Mouse (Mus musculus): Measurements from ENCODE around the gene Gm11111.

DNA sequence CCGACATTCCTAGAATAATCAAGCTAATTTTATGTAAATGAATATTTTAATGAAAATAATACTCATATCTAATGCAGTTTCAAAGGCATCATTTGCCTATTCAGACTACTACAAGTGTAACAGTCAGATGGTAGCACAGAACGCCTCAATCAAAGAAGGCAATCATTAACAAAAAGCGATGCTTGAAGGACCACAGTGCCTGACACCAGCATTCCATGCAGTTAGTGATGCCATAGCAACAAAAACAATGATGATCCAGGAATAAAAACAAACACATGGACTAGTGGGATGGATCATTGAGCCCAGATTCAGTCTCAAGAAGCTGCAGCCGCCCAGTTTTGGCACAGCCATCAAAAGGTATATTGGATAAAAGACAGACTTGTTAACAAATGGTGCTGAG is 8.8 kb downstream of the Gm11111 start:
- TF ChIP-seq HCFC1 (IDR thresholded peaks at IDR 0.05; ENCODE audit: low read depth, low read length) (no peak), POLR2A (IDR thresholded peaks at IDR 0.05; ENCODE audit: low read depth, low read length) (no peak), ZMIZ1 (IDR thresholded peaks at IDR 0.05; ENCODE audit: low read depth, low read length) (no peak), EP300 (IDR thresholded peaks at IDR 0.05; ENCODE audit: low read length) (no peak), CTCF (conservative IDR thresholded peaks at IDR 0.05 in 1 of 2, IDR thresholded peaks at IDR 0.05 in 1 of 2; ENCODE audit: low read depth in 2 of 2, low read length in 2 of 2) (no peak), E2F4 (IDR thresholded peaks at IDR 0.05; ENCODE audit: insufficient replicate concordance, low read depth, low read length) (no peak), SMC3 (IDR thresholded peaks at IDR 0.05; ENCODE audit: low read depth, low read length) (no peak), ZC3H11A (IDR thresholded peaks at IDR 0.05; ENCODE audit: low read depth, low read length) (no peak)
